Mouse (Mus musculus) T-helper 2 cell (primary cell): ENCODE results near the gene Polr3k.

Experiments
- in situ Hi-C: fragments of 300-600 bp; cut with MboI, MseI; formaldehyde crosslinking; loops from one replicate; pipeline ENCODE4 v1.15.1; 2025; ENCODE audit warnings: high pct_unique_total_duplicates

Polr3k gene

GRCm38 (mm10) chr2:181863791-181864535 lies at the start of gene Polr3k:
Gene Polr3k (plus strand): TSS chr2:181864337.
- in situ Hi-C loops, result no loop called here

- in situ Hi-C loops, result loop anchor here (5.0 kb wide), 1 partner anchor 37 kb away; no protein-coding TSS in a partner anchor
These were observed 35.0 kb upstream of the Polr3k start for GRCm38 (mm10) chr2:181829032-181829650.

- in situ Hi-C loops, result no loop called here
These were observed 31.4 kb upstream of the Polr3k start for GRCm38 (mm10) chr2:181832745-181833144.

- in situ Hi-C loops, result no loop called here
These were observed 26.5 kb upstream of the Polr3k start, which contains the start of gene Pcmtd2 for GRCm38 (mm10) chr2:181837372-181838292. Gene Pcmtd2 (plus strand): TSS chr2:181837854.

DNA sequence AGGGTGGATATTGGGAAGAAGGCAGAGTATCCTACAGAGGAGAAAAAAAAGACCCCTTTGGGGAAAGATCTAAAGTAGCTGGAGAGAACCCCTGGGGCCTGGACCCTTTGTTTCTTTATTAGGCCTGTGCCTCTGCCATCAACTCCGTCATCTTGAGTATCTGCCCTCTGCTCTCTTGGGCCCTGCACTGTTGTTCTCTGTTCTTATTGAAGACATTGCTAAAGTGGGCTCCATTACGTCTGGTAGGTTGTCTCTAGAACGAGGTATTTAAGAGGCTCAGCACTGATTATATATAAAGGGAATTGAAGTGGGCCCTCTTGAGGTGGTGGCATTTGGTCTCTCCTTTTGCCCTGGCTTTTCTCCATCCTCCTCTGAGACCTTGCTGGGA lies 25.9 kb upstream of the Polr3k start:
- in situ Hi-C loops, result no loop called here

- in situ Hi-C loops, result no loop called here
These were observed 18.3 kb upstream of the Polr3k start for GRCm38 (mm10) chr2:181845709-181846394.

GRCm38 (mm10) chr2:181864536-181864860 lies 361 bp downstream of the Polr3k start:
- in situ Hi-C loops, result no loop called here

DNA sequence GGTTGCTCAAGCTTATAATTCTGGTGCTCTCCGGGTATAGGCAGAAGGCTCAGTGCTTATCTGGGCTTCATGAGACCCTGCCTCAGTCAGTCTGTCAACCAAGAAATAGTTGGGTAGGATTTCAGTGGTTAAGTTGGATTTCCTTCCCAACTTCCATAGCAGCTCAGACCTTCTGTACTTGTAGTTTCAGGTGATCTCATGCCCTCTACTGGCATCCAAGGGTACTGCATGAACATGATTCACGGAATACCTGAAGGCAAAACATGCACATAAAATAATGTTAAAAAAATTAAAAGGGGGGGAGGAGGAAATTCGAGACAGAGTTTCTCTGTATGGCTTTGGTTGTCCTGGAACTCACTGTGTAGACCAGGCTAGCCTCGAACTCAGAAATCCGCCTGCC lies 2.8 kb downstream of the Polr3k start:
- in situ Hi-C loops, result no loop called here

DNA sequence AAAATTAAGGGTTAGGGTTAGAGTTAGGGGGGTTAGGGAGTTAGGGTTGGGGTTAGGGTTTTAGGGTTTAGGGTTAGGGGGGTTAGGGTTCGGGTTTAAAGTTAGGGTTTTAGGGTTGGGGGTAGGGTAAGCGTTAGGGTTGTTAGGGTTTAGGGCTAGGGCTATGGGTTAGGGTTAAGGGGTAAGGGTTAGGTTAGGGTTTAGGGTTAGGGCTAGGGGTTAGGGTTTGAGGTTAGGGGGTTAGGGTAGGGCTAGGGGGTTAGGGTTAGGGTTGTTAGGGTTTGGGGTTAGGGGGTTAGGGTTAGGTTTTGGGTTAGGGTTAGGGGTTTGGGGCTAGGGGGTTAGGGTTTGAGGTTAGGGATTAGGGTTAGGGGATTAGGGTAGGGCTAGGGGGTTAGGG lies 6.9 kb downstream of the Polr3k start:
- in situ Hi-C loops, result no loop called here

DNA sequence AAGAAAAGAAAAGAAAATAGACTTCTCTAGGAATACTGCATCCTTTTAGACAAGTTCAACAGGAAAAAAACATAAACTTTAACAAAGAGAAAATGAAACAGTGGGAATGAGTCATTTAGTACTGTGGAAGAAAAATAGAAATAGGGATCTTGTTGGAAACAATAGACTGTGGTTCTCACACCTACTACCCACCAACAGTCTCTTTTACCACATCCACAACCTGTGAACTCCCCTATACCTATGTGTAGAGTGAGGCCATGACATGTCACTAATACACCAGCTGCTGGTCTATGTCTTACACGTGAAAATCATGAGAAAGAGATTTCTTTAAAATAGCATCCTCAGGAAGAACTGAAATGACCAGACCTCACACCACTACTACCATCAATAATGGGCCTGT lies 14.8 kb downstream of the Polr3k start:
- in situ Hi-C loops, result no loop called here

DNA sequence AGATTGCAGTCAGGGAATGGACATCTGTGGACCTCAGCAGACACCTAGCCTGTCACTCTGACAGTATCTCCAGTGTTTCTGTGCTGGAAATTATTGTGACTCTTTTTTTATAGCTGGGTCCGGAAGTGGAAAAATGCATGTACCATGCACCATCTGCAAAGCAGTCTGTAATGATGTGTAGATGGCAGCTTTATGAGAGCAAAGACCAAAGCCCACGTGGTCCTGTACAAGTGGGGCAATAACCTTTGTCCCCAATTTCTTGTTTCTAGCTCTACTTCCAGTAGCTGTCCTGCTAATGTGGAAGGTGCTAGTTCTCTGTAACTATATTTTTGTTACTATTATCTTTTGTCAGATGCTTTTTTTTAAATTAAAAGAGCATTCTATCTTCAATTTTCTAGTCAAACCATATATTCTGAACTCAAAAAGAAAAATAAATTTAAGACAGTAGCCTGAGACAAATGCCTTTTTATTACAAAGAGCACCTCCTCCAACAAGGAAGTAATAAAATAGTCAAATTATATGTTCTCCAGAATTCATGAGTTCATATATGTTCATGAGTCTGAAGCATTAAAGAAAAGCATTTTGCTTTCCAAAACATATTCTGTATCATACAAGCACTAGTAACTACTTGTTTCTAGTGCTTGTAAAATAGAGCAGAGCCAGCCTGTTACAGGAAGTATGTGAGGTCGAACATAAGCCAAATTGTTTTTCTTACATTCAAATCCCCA lies 19.0 kb downstream of the Polr3k start:
- in situ Hi-C loops, result no loop called here

DNA sequence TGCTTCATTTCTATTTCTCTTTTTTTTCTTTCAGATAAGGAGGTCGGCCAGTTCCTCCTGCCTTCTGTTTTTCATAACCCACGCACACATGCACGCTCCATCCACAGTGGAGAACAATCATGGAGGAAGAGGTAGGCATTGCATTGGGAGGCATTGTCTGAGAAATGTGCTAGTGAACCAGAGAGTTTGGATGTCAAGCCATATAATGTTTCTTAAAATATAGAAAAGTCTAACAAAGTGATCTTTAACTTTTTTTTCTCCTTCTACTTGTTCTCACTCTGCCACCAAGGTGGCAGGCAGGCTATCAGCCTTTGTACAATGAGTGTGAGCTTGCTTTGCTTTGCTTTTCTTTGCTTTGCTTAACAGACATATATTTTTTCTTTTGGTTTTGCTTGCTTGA lies 53.7 kb downstream of the Polr3k start:
- in situ Hi-C loops, result no loop called here

GRCm38 (mm10) chr2:181918501-181918900 lies 54.4 kb downstream of the Polr3k start:
- in situ Hi-C loops, result no loop called here
